Mouse (Mus musculus) lung, postnatal 0 days (tissue): Measurements from ENCODE around the gene Rad50.

Experiments used
- CTCF ChIP-seq: IDR thresholded peaks from 2 replicates; pipeline ENCODE4 v1.5.1; 2016; ENCODE audit warnings: antibody characterized with exemption, mild to moderate bottlenecking
- EP300 ChIP-seq: IDR thresholded peaks from 2 replicates; pipeline ENCODE4 v1.6.1; 2016; ENCODE audit warnings: antibody characterized with exemption, mild to moderate bottlenecking, control low read depth

DNA sequence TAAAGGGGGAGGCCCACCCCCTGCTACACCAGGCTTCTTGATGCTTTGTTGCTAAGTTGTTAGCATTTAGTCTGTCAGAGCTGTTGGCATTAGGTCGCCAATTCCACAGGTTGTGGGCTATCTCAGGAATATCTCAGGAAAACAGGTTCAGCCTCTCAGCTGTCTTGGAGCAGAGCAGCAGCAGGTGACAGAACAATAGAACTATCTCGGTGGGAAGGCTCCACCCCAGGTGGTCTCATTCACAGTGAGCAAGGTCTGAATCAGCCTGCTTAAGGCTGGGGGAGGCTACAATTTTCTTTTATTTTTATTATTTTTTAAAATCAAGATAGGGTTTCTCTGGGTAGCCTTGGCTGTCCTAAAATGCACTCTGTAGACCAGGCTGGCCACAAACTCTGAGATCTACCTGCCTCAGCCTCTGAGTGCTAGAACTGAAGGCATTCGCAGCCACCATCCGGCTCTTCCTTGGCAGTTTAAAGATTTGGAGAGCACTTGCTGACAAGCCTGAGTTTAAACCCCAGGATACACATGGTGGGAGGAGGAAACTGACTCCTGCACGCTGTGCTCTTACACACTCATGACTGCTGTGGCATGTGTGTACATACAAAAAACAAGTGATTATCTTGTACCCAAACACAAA lies 42.7 kb upstream of the Rad50 start:
- no peak for TF ChIP-seq CTCF
- TF ChIP-seq EP300, result no peak
